Mouse (Mus musculus) limb, embryonic 14.5 days (tissue): ENCODE data around the gene Dglucy. TPM values are rescaled to one million over a fixed set of nuclear protein-coding genes. Genes with fewer than 3 reads are reported as not detected.

Source experiments
- ATAC-seq: fragments of 200-750 bp; cut with Nextera tagmentation; 2 replicates; pipeline ENCODE4 v1.8.0; 2017; ENCODE audit warnings: low read depth, moderate number of reproducible peaks, moderate TSS enrichment; ENCODE audit not compliant: low FRiP score
- DNase-seq: peaks from one replicate; pipeline ENCODE4 v3.0.0-alpha.2; 2015; ENCODE audit warnings: low spot score
- H3K27ac ChIP-seq: fragments of 300-500 bp; sonication (generic); replicated peaks from 2 replicates; pipeline ENCODE4 v1.5.1; 2014; ENCODE audit warnings: low read depth, mild to moderate bottlenecking, low read length, moderate library complexity, mixed read lengths
- H3K27me3 ChIP-seq: fragments of 300-500 bp; sonication (generic); 2 replicates; pipeline ENCODE4 v1.6.1; 2014; ENCODE audit warnings: low read length, mixed read lengths; ENCODE audit not compliant: control insufficient read depth, insufficient read depth
- H3K36me3 ChIP-seq: fragments of 300-500 bp; sonication (generic); 2 replicates; pipeline ENCODE4 v1.6.1; 2014; ENCODE audit warnings: mild to moderate bottlenecking, low read length, moderate library complexity, mixed read lengths; ENCODE audit not compliant: control insufficient read depth, insufficient read depth
- H3K4me1 ChIP-seq: fragments of 300-500 bp; sonication (generic); 2 replicates; pipeline ENCODE4 v1.6.1; 2014; ENCODE audit warnings: antibody characterized with exemption, low read length, mixed read lengths; ENCODE audit not compliant: control insufficient read depth, insufficient read depth
- H3K4me2 ChIP-seq: fragments of 300-500 bp; sonication (generic); replicated peaks from 2 replicates; pipeline ENCODE4 v1.6.1; 2014; ENCODE audit warnings: low read depth, mild to moderate bottlenecking, low read length, moderate library complexity; ENCODE audit not compliant: severe bottlenecking
- H3K4me3 ChIP-seq: fragments of 300-500 bp; sonication (generic); replicated peaks from 2 replicates; pipeline ENCODE4 v1.5.1; 2014; ENCODE audit warnings: low read length
- H3K9ac ChIP-seq: fragments of 300-500 bp; sonication (generic); 2 replicates; pipeline ENCODE4 v1.6.1; 2014; ENCODE audit warnings: mild to moderate bottlenecking, low read depth, low read length, moderate library complexity; ENCODE audit not compliant: severe bottlenecking
- H3K9me3 ChIP-seq: fragments of 300-500 bp; sonication (generic); 2 replicates; pipeline ENCODE4 v1.6.1; 2016; ENCODE audit warnings: low read length; ENCODE audit not compliant: control insufficient read depth
- POLR2A ChIP-seq: fragments of 200-500 bp; IDR thresholded peaks from 2 replicates; pipeline ENCODE4 v1.8.0; 2012; ENCODE audit warnings: inconsistent platforms, mild to moderate bottlenecking, moderate library complexity, borderline replicate concordance; ENCODE audit not compliant: insufficient read depth, insufficient read length; ENCODE audit errors: extremely low read depth
- WGBS: fragments of 180-500 bp; shearing (Covaris S2); extraction: QIAGEN DNeasy Blood & Tissue Kit; methylation state at CpG from one replicate; pipeline ENCODE4 v1.1.7; 2014; 5-methylcytosine and 5-hydroxymethylcytosine counted together
- polyA plus RNA-seq, 2 experiments: library from polyadenylated mRNA; depleted of rRNA in 1 of 2; stranded (reverse) in 1 of 2; unstranded in 1 of 2; fragments of >200 nt; fragmentation: Nextera tagmentation in 1 of 2; extraction: Ambion mirVana in 1 of 2; gene quantifications; 2 replicates each; pipeline versions ENCODE4 v1.2.1 to v1.2.3; 2012 to 2014

Gene Dglucy
- polyA plus RNA-seq, 2 experiments = 2.0 to 3.1 TPM

DNA sequence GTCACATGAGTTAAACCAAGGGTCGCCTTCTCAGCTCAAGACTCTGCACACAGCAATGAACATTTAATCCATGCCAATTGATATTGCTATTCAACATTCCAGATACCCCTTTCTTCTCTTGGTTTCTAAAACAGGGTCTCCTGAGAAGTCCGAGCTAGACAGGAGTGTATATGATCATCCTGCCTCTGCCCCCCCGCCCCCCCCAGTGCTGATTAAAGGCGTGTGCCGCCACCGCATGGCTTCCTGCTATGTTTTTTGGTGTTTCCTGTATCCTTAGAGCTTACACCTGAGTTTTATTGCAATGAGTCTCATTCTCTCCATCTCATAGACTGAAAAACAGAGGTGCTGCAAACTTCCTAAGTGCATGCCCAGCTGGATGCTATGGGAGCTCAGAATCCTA is 122.5 kb downstream of the Dglucy start:
- H3K36me3 ChIP-seq = no peaks in the 10 kb centered on the region
- H3K4me3 ChIP-seq = no peak overlapping the region
- DNase-seq (no peak), ATAC-seq (no peak)
- TF ChIP-seq POLR2A = no peak
- H3K9ac ChIP-seq = no peak overlapping the region
- no peak overlapping the region for H3K27ac ChIP-seq
- no peak overlapping the region for H3K4me2 ChIP-seq
- 70% methylated on average over 6 of the region's 6 CpGs for WGBS
- peaks cover 18% of the 10 kb centered on the region for H3K4me1 ChIP-seq
- H3K27me3 ChIP-seq = peaks cover 23% of the 10 kb centered on the region
- no peaks in the 10 kb centered on the region for H3K9me3 ChIP-seq

GRCm38 (mm10) chr12:100903761-100904160 is 124.9 kb downstream of the Dglucy start:
- DNase-seq (no peak), ATAC-seq (no peak)
- peaks cover 7% of the 10 kb centered on the region for H3K4me1 ChIP-seq
- no peak overlapping the region for H3K9ac ChIP-seq
- no peak for TF ChIP-seq POLR2A
- peaks cover 29% of the 10 kb centered on the region for H3K27me3 ChIP-seq
- H3K27ac ChIP-seq = no peak overlapping the region
- no peaks in the 10 kb centered on the region for H3K9me3 ChIP-seq
- no peaks in the 10 kb centered on the region for H3K36me3 ChIP-seq
- H3K4me2 ChIP-seq = no peak overlapping the region
- WGBS = 79% methylated on average over 9 of the region's 9 CpGs
- no peak overlapping the region for H3K4me3 ChIP-seq

GRCm38 (mm10) chr12:100906861-100907260 is 128.0 kb downstream of the Dglucy start:
- no peak for TF ChIP-seq POLR2A
- WGBS = 76% methylated on average over 5 of the region's 5 CpGs

GRCm38 (mm10) chr12:100907598-100908297 is 128.9 kb downstream of the Dglucy start, which contains the start of gene Gpr68:
Gpr68 (minus strand) TSS chr12:100908198.
- Histone ChIP-seq H3K27ac (no peak within 1 kb of the TSS), H3K4me2 (peak within 1 kb of the TSS; percentile 88), H3K9me3 (no peaks in the 10 kb centered on the region), H3K9ac (peak within 1 kb of the TSS; percentile 51), H3K4me3 (peak within 1 kb of the TSS; percentile 41), H3K4me1 (peaks cover 2% of the 10 kb centered on the region; the same call in 1 of the 2 replicates), H3K27me3 (peaks cover 18% of the 10 kb centered on the region; the same call in 1 of the 2 replicates), H3K36me3 (no peaks in the 10 kb centered on the region)
- ATAC-seq = no peak; the same call in 1 of the 2 replicates
- 7% methylated on average over 35 of the region's 39 CpGs for WGBS
- TF ChIP-seq POLR2A = no peak
- no peak for DNase-seq

More at GRCm38 (mm10) chr12:100906861-100907260, 128.0 kb downstream of the Dglucy start:
- H3K4me3 ChIP-seq = no peak overlapping the region
- H3K27ac ChIP-seq = no peak overlapping the region
- peaks cover 18% of the 10 kb centered on the region; the same call in 1 of the 2 replicates for H3K27me3 ChIP-seq
- DNase-seq (no peak), ATAC-seq (no peak)
- no peak overlapping the region for H3K4me2 ChIP-seq
- H3K9ac ChIP-seq = no peak overlapping the region
- no peaks in the 10 kb centered on the region for H3K36me3 ChIP-seq
- no peaks in the 10 kb centered on the region for H3K9me3 ChIP-seq
- peaks cover 2% of the 10 kb centered on the region; the same call in 1 of the 2 replicates for H3K4me1 ChIP-seq

GRCm38 (mm10) chr12:100908298-100909034 is 129.6 kb downstream of the Dglucy start:
- ATAC-seq (no peak), DNase-seq (no peak)
- H3K4me3 ChIP-seq = peak overlapping the region; percentile 41

More at GRCm38 (mm10) chr12:100908298-100909034, 129.6 kb downstream of the Dglucy start:
- WGBS = 28% methylated on average over 10 of the region's 10 CpGs
- Histone ChIP-seq H3K27ac (no peak overlapping the region), H3K27me3 (peaks cover 18% of the 10 kb centered on the region; the same call in 1 of the 2 replicates), H3K9ac (peak overlapping the region; percentile 51; the same call in 1 of the 2 replicates), H3K9me3 (no peaks in the 10 kb centered on the region), H3K4me1 (peaks cover 2% of the 10 kb centered on the region; the same call in 1 of the 2 replicates), H3K4me2 (peak overlapping the region; percentile 88), H3K36me3 (no peaks in the 10 kb centered on the region)
- no peak for TF ChIP-seq POLR2A
